Mouse (Mus musculus): ENCODE data around the gene Rab5c. TPM values are rescaled to one million over a fixed set of nuclear protein-coding genes. Genes with fewer than 3 reads are reported as not detected.

The Rab5c gene
- polyA plus RNA-seq, 1 experiment from 2014 or later: 76.6 TPM

DNA sequence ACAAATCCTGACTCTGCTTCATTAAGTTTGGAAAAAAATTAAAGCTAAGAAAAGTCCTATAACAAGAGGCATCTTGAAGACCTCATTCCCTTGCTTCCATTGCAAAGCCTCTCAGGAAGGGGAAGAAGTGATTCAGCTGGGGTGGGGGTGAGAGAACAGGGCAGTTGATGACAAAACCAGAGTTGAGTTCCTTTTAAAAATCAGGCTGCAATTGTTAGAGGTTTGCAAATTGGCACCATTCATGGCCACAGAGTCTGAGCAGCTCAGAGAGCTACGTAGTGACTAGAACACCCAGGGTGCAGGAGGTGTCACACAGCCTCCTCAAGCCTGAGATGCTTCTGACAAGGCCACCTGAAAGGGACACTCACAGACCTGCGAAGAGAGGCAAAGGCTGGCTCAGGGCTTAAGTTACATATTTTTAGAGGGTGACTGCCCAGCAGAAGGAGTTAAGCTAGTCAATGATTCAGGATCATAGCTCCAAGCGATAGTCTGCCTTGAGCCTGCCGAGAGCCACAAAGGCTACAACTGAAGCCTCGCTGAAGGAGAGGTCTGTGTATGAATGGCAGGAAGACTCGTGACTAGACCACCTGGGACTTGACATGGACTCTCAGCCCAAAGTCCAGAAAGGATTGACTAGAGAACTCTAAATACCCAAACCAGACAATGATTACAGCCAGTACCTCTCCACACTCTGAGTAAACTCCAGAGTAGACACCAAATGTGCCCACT is 7.4 kb downstream of the Rab5c start:
- H3K4me1 ChIP-seq (replicated peaks; ENCODE audit: control insufficient read depth, insufficient read depth, low read length): no peaks in the 10 kb centered on the region
- 0 out of 2 replicates have a peak, but pooled peaks cover 2% of the 10 kb centered on the region for H3K36me3 ChIP-seq (ENCODE audit: control insufficient read depth, insufficient read depth, low read length)
- ATAC-seq (ENCODE audit: low FRiP score): no peak
- H3K9ac ChIP-seq (ENCODE audit: low read depth, low read length): no peak overlapping the region
- H3K9me3 ChIP-seq (ENCODE audit: control insufficient read depth, low read length): no peaks in the 10 kb centered on the region
- no peak overlapping the region for H3K4me3 ChIP-seq (ENCODE audit: low read depth, low read length)
- H3K27ac ChIP-seq (ENCODE audit: low read depth, low read length): no peak overlapping the region
- no peak overlapping the region for H3K4me2 ChIP-seq (replicated peaks; ENCODE audit: low read depth, low read length)
- WGBS: 90% methylated on average over 6 of the region's 6 CpGs
- no peaks in the 10 kb centered on the region for H3K27me3 ChIP-seq (ENCODE audit: control insufficient read depth, insufficient read depth, low read length)
- no peak for DNase-seq (ENCODE audit: low spot score)

DNA sequence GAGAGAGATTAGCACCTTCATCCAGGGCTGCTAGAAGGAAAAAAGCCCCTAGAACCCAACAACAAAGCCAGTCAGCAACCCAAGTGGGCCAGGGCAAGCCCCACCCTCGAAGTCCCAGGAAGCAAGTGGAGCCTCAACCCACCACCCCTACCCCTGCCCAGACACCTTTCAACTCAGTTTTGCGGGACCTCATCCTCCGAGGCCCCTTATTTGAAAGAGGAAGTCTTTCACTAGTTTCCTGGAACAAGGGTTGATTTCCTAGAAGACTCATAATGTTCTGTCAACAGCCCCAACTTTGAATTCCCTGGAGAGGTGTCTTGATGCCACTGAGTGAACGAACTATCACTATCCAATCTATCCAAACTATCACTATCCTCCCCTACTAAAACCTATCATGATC is 8.0 kb downstream of the Rab5c start:
- ATAC-seq (ENCODE audit: low FRiP score): no peak
- H3K36me3 ChIP-seq (ENCODE audit: control insufficient read depth, insufficient read depth, low read length): 0 out of 2 replicates have a peak, but pooled peaks cover 2% of the 10 kb centered on the region
- WGBS: 89% methylated on average over 4 of the region's 4 CpGs

DNA sequence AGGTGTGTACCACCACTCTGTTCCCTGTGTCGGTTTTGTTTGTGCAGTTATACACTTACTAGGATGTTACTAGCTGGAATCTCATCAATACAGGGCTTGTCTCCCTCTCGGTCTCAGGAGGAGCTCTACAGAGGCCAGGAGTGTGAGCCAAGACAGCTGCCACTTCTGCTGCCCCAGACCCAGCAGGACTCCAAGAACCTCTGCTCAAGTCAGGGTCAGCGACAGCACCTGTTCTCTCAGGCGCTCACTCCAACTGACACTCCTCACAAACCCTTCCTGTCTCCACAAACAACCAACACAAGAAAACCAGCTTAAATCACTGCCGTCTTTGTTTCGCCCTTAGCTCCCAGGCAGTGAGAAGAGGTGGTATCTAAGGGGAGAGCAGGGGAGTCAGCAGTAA is 9.4 kb downstream of the Rab5c start:
- no peak for ATAC-seq (ENCODE audit: low FRiP score)
- 86% methylated on average over 6 of the region's 6 CpGs for WGBS
- no peaks in the 10 kb centered on the region for H3K27me3 ChIP-seq (ENCODE audit: control insufficient read depth, insufficient read depth, low read length)

More for the DNA sequence above, 8.0 kb downstream of the Rab5c start:
- no peak overlapping the region for H3K4me2 ChIP-seq (replicated peaks; ENCODE audit: low read depth, low read length)
- no peak for DNase-seq (ENCODE audit: low spot score)
- no peaks in the 10 kb centered on the region for H3K27me3 ChIP-seq (ENCODE audit: control insufficient read depth, insufficient read depth, low read length)
- H3K9me3 ChIP-seq (ENCODE audit: control insufficient read depth, low read length): no peaks in the 10 kb centered on the region
- H3K4me1 ChIP-seq (replicated peaks; ENCODE audit: control insufficient read depth, insufficient read depth, low read length): no peaks in the 10 kb centered on the region
- no peak overlapping the region for H3K27ac ChIP-seq (ENCODE audit: low read depth, low read length)
- no peak overlapping the region for H3K4me3 ChIP-seq (ENCODE audit: low read depth, low read length)
- no peak overlapping the region for H3K9ac ChIP-seq (ENCODE audit: low read depth, low read length)

DNA sequence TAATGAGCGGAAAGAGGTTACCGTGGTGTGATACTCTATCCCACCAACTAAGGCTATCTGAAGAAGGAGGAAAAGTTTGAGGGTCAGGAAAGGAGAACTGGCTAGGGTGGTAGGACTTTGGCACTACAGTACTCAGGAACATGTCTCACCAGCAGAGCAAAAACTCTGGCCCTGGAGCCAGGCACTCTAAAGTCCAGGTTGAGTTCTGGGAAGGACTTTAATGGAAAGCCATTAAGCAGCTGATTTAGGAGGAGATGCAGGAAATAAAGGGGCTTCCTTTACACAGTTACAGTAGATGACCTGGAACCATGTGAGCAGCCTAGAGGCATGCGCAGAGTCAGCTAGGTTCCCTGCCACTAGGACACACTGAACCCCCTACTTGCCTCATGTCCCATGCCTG is 10.8 kb downstream of the Rab5c start:
- no peak overlapping the region for H3K4me2 ChIP-seq (replicated peaks; ENCODE audit: low read depth, low read length)
- H3K27me3 ChIP-seq (ENCODE audit: control insufficient read depth, insufficient read depth, low read length): no peaks in the 10 kb centered on the region
- H3K4me1 ChIP-seq (replicated peaks; ENCODE audit: control insufficient read depth, insufficient read depth, low read length): no peaks in the 10 kb centered on the region
- no peak overlapping the region for H3K27ac ChIP-seq (ENCODE audit: low read depth, low read length)
- 94% methylated on average over 3 of the region's 3 CpGs for WGBS
- no peak for ATAC-seq (ENCODE audit: low FRiP score)
- H3K9ac ChIP-seq (ENCODE audit: low read depth, low read length): no peak overlapping the region
- no peaks in the 10 kb centered on the region for H3K9me3 ChIP-seq (ENCODE audit: control insufficient read depth, low read length)
- no peak overlapping the region for H3K4me3 ChIP-seq (ENCODE audit: low read depth, low read length)
- DNase-seq (ENCODE audit: low spot score): no peak
- no peaks in the 10 kb centered on the region for H3K36me3 ChIP-seq (ENCODE audit: control insufficient read depth, insufficient read depth, low read length)

More for the DNA sequence above, 9.4 kb downstream of the Rab5c start:
- no peaks in the 10 kb centered on the region for H3K4me1 ChIP-seq (replicated peaks; ENCODE audit: control insufficient read depth, insufficient read depth, low read length)
- H3K9ac ChIP-seq (ENCODE audit: low read depth, low read length): no peak overlapping the region
- no peak for DNase-seq (ENCODE audit: low spot score)
- H3K9me3 ChIP-seq (ENCODE audit: control insufficient read depth, low read length): no peaks in the 10 kb centered on the region
- H3K4me3 ChIP-seq (ENCODE audit: low read depth, low read length): no peak overlapping the region
- no peak overlapping the region for H3K4me2 ChIP-seq (replicated peaks; ENCODE audit: low read depth, low read length)
- no peak overlapping the region for H3K27ac ChIP-seq (ENCODE audit: low read depth, low read length)
- H3K36me3 ChIP-seq (ENCODE audit: control insufficient read depth, insufficient read depth, low read length): 0 out of 2 replicates have a peak, but pooled peaks cover 2% of the 10 kb centered on the region

DNA sequence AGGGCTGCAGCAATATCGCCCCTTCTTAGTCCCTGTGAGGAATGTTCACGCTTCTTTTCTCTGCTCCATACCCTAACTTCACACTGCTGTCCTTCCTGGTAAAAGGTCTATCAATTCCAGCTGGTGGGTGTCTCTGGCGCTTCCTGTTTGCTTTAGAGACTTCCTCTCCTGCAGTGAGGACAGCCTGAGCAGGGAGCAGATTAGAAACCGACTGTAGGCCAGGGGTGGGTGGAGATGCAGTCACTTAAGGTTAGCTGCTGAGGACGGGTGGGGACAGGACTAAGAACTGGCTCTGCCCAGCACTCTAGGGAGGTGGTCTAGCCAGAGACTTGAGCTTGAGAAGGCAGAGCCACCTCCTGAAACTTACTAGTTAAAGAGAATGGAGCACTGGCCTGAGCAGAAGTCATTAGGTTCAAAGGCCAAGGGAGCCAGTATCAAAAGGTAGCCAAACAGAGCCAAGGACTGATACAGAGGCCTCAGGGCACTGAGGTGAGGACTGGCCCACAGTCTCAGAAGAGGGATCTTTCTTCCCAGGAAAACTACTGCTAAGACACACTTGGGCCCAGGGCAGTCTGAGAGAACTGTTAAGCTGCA is 13.0 kb downstream of the Rab5c start:
- no peak for ATAC-seq (ENCODE audit: low FRiP score)
- no peak overlapping the region for H3K9ac ChIP-seq (ENCODE audit: low read depth, low read length)
- no peaks in the 10 kb centered on the region for H3K27me3 ChIP-seq (ENCODE audit: control insufficient read depth, insufficient read depth, low read length)
- H3K36me3 ChIP-seq (ENCODE audit: control insufficient read depth, insufficient read depth, low read length): no peaks in the 10 kb centered on the region
- H3K9me3 ChIP-seq (ENCODE audit: control insufficient read depth, low read length): no peaks in the 10 kb centered on the region
- H3K27ac ChIP-seq (ENCODE audit: low read depth, low read length): no peak overlapping the region
- no peak overlapping the region for H3K4me2 ChIP-seq (replicated peaks; ENCODE audit: low read depth, low read length)
- DNase-seq (ENCODE audit: low spot score): no peak
- H3K4me1 ChIP-seq (replicated peaks; ENCODE audit: control insufficient read depth, insufficient read depth, low read length): no peaks in the 10 kb centered on the region
- no peak overlapping the region for H3K4me3 ChIP-seq (ENCODE audit: low read depth, low read length)
- 51% methylated on average over 5 of the region's 5 CpGs for WGBS

DNA sequence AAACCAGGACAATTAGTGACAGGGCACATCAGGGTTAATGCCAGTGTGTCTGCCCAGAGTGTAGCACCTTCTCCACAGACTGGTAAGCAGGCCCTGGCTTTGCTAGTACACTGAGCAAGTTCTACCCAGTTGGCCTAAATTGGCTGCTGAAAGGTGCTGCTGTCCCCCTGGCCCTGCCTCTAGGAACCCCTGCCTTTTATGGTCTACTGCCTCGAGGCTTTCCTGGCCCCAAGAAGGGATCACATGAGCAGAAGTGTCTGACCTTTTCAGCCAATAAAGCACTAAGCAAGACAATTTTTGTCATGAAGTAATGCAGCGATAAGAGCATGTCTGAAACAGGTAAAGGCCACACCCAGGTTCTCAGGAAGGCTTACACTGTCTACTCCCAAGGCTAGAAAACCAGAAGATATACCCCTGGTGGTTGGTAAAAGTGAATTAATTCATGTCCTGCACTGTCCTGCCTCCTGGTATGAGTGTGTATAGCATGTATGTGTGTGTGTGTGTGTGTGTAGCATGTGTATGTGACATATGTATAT is 15.5 kb downstream of the Rab5c start:
- DNase-seq (ENCODE audit: low spot score): no peak

DNA sequence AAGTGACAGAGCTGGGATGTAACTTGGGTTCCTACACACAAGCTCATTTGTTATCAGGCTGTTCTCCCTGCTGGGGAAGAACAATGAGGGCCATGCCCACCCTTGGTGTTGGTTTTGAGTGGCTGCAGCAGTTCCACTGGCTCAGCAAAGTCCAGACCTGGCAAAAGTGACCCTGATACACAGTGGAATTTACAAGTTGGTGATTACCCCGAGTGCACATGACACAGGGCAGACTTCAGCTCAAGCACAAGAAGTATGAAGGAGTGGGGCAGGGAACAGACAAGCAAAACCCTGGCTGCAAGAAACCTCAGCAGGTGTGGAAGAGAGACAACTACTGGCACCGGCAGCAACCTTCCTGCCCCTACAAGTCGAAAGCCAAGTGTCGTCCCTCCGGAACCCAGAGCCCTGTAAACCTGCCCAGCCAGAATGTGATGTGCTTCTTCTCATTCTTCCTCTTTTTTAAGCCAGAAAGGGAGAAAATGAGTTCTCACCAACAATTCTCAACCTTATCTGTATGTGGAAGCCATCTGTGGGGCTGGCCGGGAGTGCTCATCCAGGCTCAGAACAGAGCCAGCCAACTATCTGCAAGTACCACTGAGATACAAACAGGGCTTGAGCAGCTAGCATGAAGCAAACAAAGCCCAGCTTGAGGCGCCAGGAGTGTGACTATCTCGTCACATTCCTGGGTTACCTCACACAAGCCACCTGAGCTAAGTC is 16.1 kb downstream of the Rab5c start:
- H3K9ac ChIP-seq (ENCODE audit: low read depth, low read length): no peak overlapping the region
- DNase-seq (ENCODE audit: low spot score): no peak
- H3K36me3 ChIP-seq (ENCODE audit: control insufficient read depth, insufficient read depth, low read length): no peaks in the 10 kb centered on the region
- H3K4me3 ChIP-seq (ENCODE audit: low read depth, low read length): no peak overlapping the region
- H3K4me2 ChIP-seq (replicated peaks; ENCODE audit: low read depth, low read length): no peak overlapping the region
- H3K4me1 ChIP-seq (replicated peaks; ENCODE audit: control insufficient read depth, insufficient read depth, low read length): no peaks in the 10 kb centered on the region
- no peak for ATAC-seq (ENCODE audit: low FRiP score)
- H3K27me3 ChIP-seq (ENCODE audit: control insufficient read depth, insufficient read depth, low read length): no peaks in the 10 kb centered on the region
- H3K9me3 ChIP-seq (ENCODE audit: control insufficient read depth, low read length): no peaks in the 10 kb centered on the region
- H3K27ac ChIP-seq (ENCODE audit: low read depth, low read length): no peak overlapping the region
- 75% methylated on average over 8 of the region's 8 CpGs for WGBS

More for the DNA sequence above, 15.5 kb downstream of the Rab5c start:
- ATAC-seq (ENCODE audit: low FRiP score): no peak
- Histone ChIP-seq H3K27me3 (ENCODE audit: control insufficient read depth, insufficient read depth, low read length) (no peaks in the 10 kb centered on the region), H3K4me3 (ENCODE audit: low read depth, low read length) (no peak overlapping the region), H3K27ac (ENCODE audit: low read depth, low read length) (no peak overlapping the region), H3K4me2 (replicated peaks; ENCODE audit: low read depth, low read length) (no peak overlapping the region), H3K9ac (ENCODE audit: low read depth, low read length) (no peak overlapping the region), H3K9me3 (ENCODE audit: control insufficient read depth, low read length) (no peaks in the 10 kb centered on the region), H3K36me3 (ENCODE audit: control insufficient read depth, insufficient read depth, low read length) (no peaks in the 10 kb centered on the region), H3K4me1 (replicated peaks; ENCODE audit: control insufficient read depth, insufficient read depth, low read length) (no peaks in the 10 kb centered on the region)
- WGBS: 56% methylated on average over 2 of the region's 2 CpGs

DNA sequence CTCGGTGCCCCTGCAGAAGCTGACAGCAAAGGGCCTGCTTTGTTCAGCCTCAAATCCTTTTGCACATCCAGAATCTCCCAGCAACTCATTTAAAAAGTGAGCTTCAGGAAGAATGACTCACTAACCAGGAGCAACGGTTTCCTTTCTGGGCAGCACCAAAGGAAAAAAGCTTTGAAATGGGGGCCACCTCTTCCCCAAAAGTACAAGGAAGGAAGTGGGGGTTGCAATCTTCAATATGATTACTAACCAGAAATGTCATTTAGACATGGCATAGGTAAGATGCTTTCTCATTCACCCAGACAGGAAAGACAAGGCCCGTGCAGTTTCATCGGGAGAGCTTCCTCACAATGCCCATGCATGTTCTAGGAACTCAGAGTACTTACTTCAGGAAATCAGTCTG is 16.8 kb downstream of the Rab5c start:
- WGBS: 79% methylated on average over 4 of the region's 4 CpGs
- Histone ChIP-seq H3K4me2 (replicated peaks; ENCODE audit: low read depth, low read length) (no peak overlapping the region), H3K36me3 (ENCODE audit: control insufficient read depth, insufficient read depth, low read length) (no peaks in the 10 kb centered on the region), H3K27me3 (ENCODE audit: control insufficient read depth, insufficient read depth, low read length) (no peaks in the 10 kb centered on the region), H3K4me3 (ENCODE audit: low read depth, low read length) (no peak overlapping the region), H3K9me3 (ENCODE audit: control insufficient read depth, low read length) (no peaks in the 10 kb centered on the region), H3K27ac (ENCODE audit: low read depth, low read length) (no peak overlapping the region), H3K4me1 (replicated peaks; ENCODE audit: control insufficient read depth, insufficient read depth, low read length) (no peaks in the 10 kb centered on the region), H3K9ac (ENCODE audit: low read depth, low read length) (no peak overlapping the region)
- ATAC-seq (ENCODE audit: low FRiP score): no peak
- DNase-seq (ENCODE audit: low spot score): no peak

Measured in hindbrain, embryonic 11.5 days (tissue).